Mouse (Mus musculus) liver, embryonic 11.5 days (tissue): Measurements from ENCODE around the gene Hsp90aa1. TPM values are rescaled to one million over a fixed set of nuclear protein-coding genes. Genes with fewer than 3 reads are reported as not detected.
"Not testable (repeated sequence)": the region's sequence is repeated elsewhere in the genome, so short reads cannot be mapped to it uniquely, and the experiment has no call there.

ENCODE experiments used
- ATAC-seq: fragments of 200-750 bp; cut with Nextera tagmentation; replicated peaks from 2 replicates; pipeline ENCODE4 v1.8.0; 2017; ENCODE audit warnings: moderate number of reproducible peaks, mild to moderate bottlenecking, moderate TSS enrichment, moderate library complexity; ENCODE audit not compliant: low FRiP score
- DNase-seq: peaks from one replicate; pipeline ENCODE4 v3.0.0-alpha.2; 2017; ENCODE audit warnings: low spot score
- H3K27ac ChIP-seq: fragments of 300-500 bp; sonication (generic); 2 replicates; pipeline ENCODE4 v1.5.1; 2014; ENCODE audit warnings: mild to moderate bottlenecking, low read depth, low read length, control low read depth
- H3K27me3 ChIP-seq: fragments of 300-500 bp; sonication (generic); replicated peaks from 2 replicates; pipeline ENCODE4 v1.6.1; 2014; ENCODE audit warnings: low read length, mixed read lengths; ENCODE audit not compliant: control insufficient read depth, insufficient read depth
- H3K36me3 ChIP-seq: fragments of 300-500 bp; sonication (generic); 2 replicates; pipeline ENCODE4 v1.6.1; 2014; ENCODE audit warnings: mild to moderate bottlenecking, low read length, moderate library complexity, mixed read lengths; ENCODE audit not compliant: control insufficient read depth, insufficient read depth
- H3K4me1 ChIP-seq: fragments of 300-500 bp; sonication (generic); replicated peaks from 2 replicates; pipeline ENCODE4 v1.6.1; 2014; ENCODE audit warnings: low read length, mixed read lengths; ENCODE audit not compliant: control insufficient read depth, insufficient read depth
- H3K4me2 ChIP-seq: fragments of 300-500 bp; sonication (generic); 2 replicates; pipeline ENCODE4 v1.6.1; 2014; ENCODE audit warnings: mild to moderate bottlenecking, control low read depth, moderate library complexity
- H3K4me3 ChIP-seq: fragments of 300-500 bp; sonication (generic); 2 replicates; pipeline ENCODE4 v1.5.1; 2014; ENCODE audit warnings: low read depth, low read length, control low read depth
- H3K9ac ChIP-seq: fragments of 300-500 bp; sonication (generic); 2 replicates; pipeline ENCODE4 v1.6.1; 2014; ENCODE audit warnings: low read depth, low read length, control low read depth
- H3K9me3 ChIP-seq: fragments of 300-500 bp; sonication (generic); 2 replicates; pipeline ENCODE4 v1.6.1; 2016; ENCODE audit warnings: low read length, inconsistent platforms, mixed read lengths; ENCODE audit not compliant: control insufficient read depth
- WGBS: fragments of 180-500 bp; shearing (Covaris S2); extraction: QIAGEN DNeasy Blood & Tissue Kit; methylation state at CpG from one replicate; pipeline ENCODE4 v1.1.7; 2014; 5-methylcytosine and 5-hydroxymethylcytosine counted together
- polyA plus RNA-seq: library from polyadenylated mRNA; unstranded; fragments of >200 nt; fragmentation: Nextera tagmentation; extraction: Ambion mirVana; gene quantifications from 2 replicates; pipeline ENCODE4 v1.2.1, GENCODE M21; 2014

Gene Hsp90aa1
- polyA plus RNA-seq, 1 experiment from 2014 or later = 1,759 TPM

DNA sequence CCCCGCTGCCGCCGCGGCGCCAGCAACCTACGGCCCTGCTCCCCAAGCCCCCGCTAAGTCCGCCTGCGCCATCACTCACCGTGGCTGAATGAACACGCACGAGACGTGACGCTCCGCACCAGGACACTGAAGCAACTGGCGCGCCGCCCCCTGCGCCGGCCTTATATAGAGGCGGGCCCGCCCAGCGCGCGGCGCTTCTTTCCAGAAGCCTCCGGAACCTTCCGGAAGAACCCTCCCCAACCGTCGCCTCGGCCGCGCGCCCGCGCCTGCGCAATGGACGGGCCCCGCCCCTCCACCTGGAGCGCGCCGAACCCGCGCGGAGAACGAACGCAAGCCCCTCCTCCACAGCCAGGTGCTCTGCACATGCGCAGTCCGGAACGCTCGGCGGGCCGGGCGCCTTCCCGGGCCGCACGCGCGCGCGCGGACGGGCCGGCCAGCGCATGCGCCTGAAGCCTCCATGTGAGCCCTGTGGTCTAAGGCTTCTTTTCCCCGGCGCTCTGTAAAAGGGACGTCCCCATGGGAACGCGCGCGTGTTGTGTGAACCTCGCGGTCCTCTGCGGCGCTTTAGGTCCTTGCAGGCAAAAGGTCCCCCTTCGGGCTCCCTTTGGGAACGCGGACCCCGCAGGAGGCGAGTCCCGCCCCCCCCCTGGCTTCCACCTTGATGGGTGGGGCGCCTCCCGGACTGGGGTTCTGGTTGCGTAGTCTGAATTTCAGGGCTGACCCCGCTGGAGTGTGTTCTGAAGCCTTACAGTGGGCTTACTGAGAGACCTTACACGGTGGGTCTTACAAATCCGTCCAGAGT, 6.2 kb downstream of the Hsp90aa1 start:
- Histone ChIP-seq H3K4me3 (peak overlapping the region; percentile 99), H3K9me3 (no peaks in the 10 kb centered on the region), H3K27me3 (no peaks in the 10 kb centered on the region), H3K9ac (peak overlapping the region; percentile 100), H3K36me3 (peaks cover 22% of the 10 kb centered on the region), H3K4me1 (peaks cover 50% of the 10 kb centered on the region), H3K27ac (peak overlapping the region; percentile 99), H3K4me2 (peak overlapping the region; percentile 91)
- ATAC-seq = peak; percentile 86
- DNase-seq = peak; percentile 98
- under 1% methylated on average over 89 of the region's 89 CpGs for WGBS

DNA sequence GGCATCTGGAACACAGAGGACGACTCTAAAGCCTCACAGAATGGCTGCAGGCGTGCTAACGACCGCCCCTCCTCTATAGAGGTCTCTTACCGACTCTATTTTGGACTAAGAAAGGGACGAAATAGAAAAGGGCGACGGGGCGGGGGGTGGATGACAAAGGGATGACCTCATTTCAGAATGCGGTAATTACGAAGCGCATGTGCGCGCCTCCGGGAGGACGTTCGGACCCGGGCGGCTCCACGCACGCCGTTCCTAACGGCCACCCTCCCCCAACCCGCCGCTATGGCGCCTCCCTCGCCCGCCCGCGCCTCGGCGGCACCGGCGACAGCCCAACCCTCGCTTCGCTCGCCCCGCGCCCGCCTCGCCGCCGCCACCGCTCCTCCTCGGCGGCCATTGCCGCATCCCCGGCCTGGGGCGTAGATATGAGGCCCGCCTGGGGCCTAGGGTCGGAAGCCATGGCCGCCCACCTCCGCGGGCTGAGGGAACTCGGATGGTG, 6.8 kb downstream of the Hsp90aa1 start:
- no peaks in the 10 kb centered on the region for H3K9me3 ChIP-seq
- H3K27me3 ChIP-seq = no peaks in the 10 kb centered on the region
- peak overlapping the region; percentile 91 for H3K4me2 ChIP-seq
- DNase-seq = peak; percentile 70
- H3K4me1 ChIP-seq = peaks cover 45% of the 10 kb centered on the region
- H3K4me3 ChIP-seq = peak overlapping the region; percentile 99
- peaks cover 24% of the 10 kb centered on the region for H3K36me3 ChIP-seq
- WGBS = under 1% methylated on average over 53 of the region's 55 CpGs
- H3K9ac ChIP-seq = peak overlapping the region; percentile 100
- peak overlapping the region; percentile 99 for H3K27ac ChIP-seq
- peak; percentile 40 for ATAC-seq

DNA sequence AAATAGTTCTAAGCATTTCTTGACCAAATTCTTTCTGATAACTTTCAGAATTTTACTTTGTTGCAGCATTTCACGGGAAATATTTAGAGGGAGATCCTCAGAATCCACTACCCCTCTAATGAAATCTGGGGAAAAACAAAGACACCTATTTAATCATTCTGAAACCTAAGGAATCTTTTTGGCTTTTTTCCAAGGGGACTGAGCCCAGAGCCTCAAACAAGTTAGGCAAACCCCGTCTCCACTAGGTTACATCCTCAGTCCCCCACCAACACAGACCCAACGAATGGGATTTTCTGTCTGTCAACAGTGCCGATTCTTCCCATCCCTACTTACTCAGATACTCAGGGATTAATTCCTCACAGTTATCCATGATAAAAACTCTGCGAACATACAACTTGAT, 9.2 kb downstream of the Hsp90aa1 start:
- H3K27me3 ChIP-seq, ATAC-seq, H3K27ac ChIP-seq, H3K9ac ChIP-seq, DNase-seq, H3K9me3 ChIP-seq: not testable (repeated sequence)
- Histone ChIP-seq H3K36me3 (peaks cover 43% of the 10 kb centered on the region), H3K4me3 (peak overlapping the region; percentile 14; the same call in 1 of the 2 replicates), H3K4me1 (peaks cover 23% of the 10 kb centered on the region), H3K4me2 (peak overlapping the region; percentile 91)
- WGBS = 79% methylated on average over 5 of the region's 5 CpGs

DNA sequence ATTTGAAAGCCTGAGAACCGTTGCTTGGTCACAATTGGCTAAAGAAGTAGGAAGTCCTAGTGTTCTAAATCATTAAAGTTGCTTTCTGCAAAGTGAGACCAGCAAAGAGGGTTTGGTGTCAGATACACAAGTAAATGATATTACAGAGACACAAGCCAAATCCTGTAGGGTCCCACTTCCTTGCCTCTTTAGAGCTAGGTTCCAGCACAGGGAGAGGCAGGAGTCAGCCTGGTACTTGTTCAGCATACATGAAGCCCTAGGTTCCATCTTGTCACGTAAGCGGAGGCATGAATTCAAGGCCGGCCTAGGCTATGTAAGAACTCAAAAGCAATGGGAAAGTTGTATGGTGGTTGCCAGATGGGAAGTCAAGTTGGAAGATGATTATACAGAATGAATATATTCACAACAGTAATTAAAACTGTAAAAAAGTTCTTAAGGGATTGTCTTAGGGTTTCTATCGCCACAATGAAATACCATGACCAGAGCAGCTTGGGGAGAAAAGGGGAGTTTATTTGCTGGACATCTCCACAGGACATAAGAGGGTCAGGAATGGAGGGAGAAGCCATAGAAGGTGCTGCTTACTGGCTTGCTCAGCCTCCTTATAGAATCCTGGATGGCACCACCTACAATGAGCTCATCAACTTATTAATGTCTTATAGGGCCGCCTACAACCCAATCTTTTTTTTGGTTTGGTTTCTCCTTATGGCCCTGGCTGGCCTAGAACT, 12.4 kb downstream of the Hsp90aa1 start:
- Histone ChIP-seq H3K27me3 (no peaks in the 10 kb centered on the region), H3K4me2 (no peak overlapping the region), H3K27ac (no peak overlapping the region), H3K9ac (no peak overlapping the region), H3K4me3 (no peak overlapping the region), H3K36me3 (peaks cover 44% of the 10 kb centered on the region), H3K4me1 (peaks cover 7% of the 10 kb centered on the region), H3K9me3 (no peaks in the 10 kb centered on the region)
- ATAC-seq (peak; percentile 46), DNase-seq (no peak)
- WGBS = 80% methylated on average over 6 of the region's 6 CpGs

DNA sequence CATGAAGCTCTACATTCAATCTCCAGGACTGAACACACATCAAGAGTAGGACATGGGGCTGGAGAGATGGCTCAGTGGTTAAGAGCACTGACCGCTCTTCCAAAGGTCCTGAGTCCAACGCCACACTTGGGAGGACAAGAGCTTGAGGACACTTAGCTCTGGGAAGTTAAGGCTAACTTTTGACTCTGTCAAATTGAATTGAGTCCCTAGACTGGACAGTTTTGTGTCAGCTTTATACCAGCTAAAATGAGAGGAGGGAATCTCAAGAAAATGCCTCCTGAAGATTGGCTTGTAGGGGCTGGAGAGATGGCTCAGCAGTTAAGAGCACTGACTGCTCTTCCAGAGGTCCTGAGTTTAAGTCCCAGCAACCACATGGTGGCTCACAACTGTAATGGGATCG, 13.6 kb downstream of the Hsp90aa1 start:
- not testable (repeated sequence) for H3K4me1 ChIP-seq, H3K27ac ChIP-seq, H3K9ac ChIP-seq, ATAC-seq, H3K4me2 ChIP-seq, DNase-seq, H3K4me3 ChIP-seq, H3K27me3 ChIP-seq, H3K9me3 ChIP-seq
- peaks cover 36% of the 10 kb centered on the region for H3K36me3 ChIP-seq
- WGBS = 81% methylated on average over 3 of the region's 3 CpGs

DNA sequence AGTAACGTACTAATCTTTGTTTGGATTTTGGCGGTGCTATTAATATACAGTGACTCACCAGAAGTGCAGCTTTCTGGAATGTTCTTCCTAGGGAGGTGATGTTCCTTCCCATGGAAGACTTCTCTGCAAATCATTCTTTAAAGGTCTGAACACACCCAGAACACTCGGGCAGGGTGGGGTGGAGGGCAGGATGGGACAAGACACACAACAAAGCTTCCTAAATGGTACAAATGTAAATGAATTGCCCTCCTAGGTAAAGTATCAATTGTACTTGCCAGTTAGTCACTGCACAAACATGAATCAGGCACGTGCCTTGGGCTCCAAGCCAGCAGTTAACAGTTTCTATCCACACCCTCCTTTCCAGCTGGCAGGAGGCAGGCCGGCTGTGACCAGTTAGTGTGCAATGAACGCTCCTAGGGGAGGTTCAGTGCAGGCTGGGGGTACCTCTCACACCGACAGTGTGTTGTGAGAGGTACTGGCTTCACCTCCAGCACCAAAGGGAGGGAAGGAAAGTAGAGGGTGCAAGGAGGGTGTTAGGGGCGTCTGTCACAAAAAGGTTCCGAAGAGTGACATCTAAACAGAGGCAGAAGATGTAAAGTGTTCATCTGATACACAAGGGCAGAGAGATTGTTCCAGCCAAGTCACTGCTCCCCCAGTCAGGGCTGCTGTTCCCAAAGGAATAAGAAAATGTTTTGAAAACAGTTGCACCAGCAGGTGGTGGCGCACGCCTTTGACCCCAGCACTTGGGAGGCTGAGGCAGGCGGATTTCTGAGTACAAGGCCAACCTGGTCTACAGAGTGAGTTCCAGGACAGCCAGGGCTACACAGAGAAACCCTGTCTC, 14.4 kb downstream of the Hsp90aa1 start:
- H3K9me3 ChIP-seq = no peaks in the 10 kb centered on the region
- no peak overlapping the region for H3K9ac ChIP-seq
- peaks cover 33% of the 10 kb centered on the region for H3K36me3 ChIP-seq

DNA sequence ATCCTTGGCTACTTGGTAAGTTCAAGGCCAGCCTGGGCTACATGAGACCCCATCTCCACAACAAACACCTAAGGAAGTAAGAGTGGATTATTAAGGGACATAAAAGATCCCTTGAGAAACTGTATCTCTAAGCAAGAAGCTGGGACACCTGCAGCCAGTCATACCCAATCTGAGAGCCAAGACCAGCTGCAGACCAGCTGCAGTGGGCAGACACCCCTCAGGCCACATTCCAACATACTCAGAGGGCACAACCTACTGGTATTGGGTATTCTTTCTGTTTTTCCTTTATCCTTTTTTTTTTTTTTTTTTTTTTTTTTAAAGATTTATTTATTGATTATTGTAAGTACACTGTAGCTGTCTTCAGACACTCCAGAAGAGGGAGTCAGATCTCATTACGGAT, 18.9 kb downstream of the Hsp90aa1 start:
- Histone ChIP-seq H3K9ac (no peak overlapping the region), H3K27me3 (no peaks in the 10 kb centered on the region), H3K4me3 (no peak overlapping the region), H3K27ac (no peak overlapping the region), H3K36me3 (peaks cover 4% of the 10 kb centered on the region; the same call in 1 of the 2 replicates), H3K4me1 (no peaks in the 10 kb centered on the region), H3K9me3 (no peaks in the 10 kb centered on the region), H3K4me2 (no peak overlapping the region)
- no peak for ATAC-seq
- no CpG with 5 or more reads among the region's 1 CpGs for WGBS
- DNase-seq = no peak

More for the DNA sequence above, 14.4 kb downstream of the Hsp90aa1 start:
- H3K27me3 ChIP-seq = no peaks in the 10 kb centered on the region
- WGBS = 75% methylated on average over 12 of the region's 12 CpGs
- no peak overlapping the region for H3K4me3 ChIP-seq
- H3K4me2 ChIP-seq = no peak overlapping the region
- H3K4me1 ChIP-seq = no peaks in the 10 kb centered on the region
- H3K27ac ChIP-seq = no peak overlapping the region
- ATAC-seq (no peak), DNase-seq (no peak)

DNA sequence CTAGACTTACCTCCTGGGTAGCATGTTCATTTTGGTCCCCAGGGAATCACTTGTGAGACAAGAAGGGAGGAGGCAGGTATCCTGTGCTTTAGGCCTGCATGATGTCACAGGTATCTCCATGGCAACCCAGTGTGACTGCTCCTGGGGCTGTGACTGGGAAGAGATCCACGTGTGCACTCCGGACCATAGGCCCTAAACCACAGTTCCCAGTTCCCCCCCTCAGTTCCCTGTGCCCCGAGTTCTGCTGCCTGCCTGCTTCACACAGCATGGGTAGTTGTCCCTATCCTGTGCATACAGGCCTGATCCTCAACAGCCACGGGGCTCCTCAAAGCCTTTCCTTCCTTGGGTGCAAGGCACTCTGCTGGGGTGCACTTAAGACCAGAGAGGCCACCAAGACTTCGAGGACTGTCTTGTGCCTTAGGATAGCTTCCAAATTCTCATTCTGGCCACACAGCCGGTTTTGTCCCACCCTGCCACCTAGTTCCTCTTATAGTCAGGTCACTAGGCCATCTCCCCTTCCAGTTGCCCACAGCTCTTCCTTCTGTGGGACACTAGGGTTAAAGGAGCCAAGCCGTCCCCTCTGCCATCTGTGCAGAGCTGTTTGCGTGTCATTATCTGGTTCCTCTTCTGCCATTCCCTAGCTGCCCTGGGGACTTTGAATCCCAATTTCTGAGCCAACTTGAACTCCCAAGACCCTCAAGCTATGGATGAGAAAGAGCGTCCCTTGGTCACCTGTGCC, 19.8 kb downstream of the Hsp90aa1 start, which contains the start of gene 1700001K19Rik:
1700001K19Rik (minus strand) TSS at position 59 of the 739 bp plus-strand sequence.
- Histone ChIP-seq H3K9me3 (no peaks in the 10 kb centered on the region), H3K36me3 (no peaks in the 10 kb centered on the region; the same call in 1 of the 2 replicates), H3K4me2 (no peak within 1 kb of the TSS), H3K4me3 (no peak within 1 kb of the TSS), H3K27me3 (no peaks in the 10 kb centered on the region), H3K9ac (no peak within 1 kb of the TSS), H3K27ac (no peak within 1 kb of the TSS), H3K4me1 (no peaks in the 10 kb centered on the region)
- no peak for ATAC-seq
- DNase-seq = no peak
- 64% methylated on average over 9 of the region's 9 CpGs for WGBS
